Mouse (Mus musculus): ENCODE measurements at regions not wholly inside any gene's neighbourhood (a gene's known extent, or its start where the extent isn't known, plus 50 kb on each side); places are given as distances from the start of the nearest gene placed in this dataset.

DNA sequence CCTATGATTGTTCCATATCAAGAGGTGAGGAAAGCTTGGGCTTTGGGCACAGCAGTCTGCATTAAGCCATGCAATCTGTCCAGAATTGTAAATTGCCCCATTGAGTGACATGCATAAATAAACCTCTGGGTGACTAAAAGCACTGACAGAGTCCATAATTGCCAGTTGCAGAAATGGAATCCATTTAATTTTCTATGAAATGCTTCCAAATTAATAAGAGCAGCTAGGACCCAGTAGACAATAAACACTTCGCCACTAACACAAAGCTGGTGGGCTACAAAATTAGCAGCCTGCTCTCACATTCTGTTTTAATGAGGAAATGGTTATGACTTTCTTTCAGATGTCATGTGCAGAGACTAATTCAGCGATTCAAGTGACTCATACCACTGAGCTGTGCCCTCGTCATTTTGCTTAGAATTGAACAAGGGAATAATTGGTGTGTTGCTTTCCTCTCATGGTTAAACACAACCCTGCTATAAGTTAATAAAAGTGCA, 407.6 kb upstream of the Ddi1 start:
- TF ChIP-seq EP300 (optimal IDR thresholded peaks at IDR 0.05) = no peak
- TF ChIP-seq CTCF (IDR thresholded peaks at IDR 0.05; ENCODE audit: low read depth) = no peak

Data from stomach, postnatal 0 days (tissue).